ENCODE assay signal across 10 mouse cellular contexts in the genomic region with DNA sequence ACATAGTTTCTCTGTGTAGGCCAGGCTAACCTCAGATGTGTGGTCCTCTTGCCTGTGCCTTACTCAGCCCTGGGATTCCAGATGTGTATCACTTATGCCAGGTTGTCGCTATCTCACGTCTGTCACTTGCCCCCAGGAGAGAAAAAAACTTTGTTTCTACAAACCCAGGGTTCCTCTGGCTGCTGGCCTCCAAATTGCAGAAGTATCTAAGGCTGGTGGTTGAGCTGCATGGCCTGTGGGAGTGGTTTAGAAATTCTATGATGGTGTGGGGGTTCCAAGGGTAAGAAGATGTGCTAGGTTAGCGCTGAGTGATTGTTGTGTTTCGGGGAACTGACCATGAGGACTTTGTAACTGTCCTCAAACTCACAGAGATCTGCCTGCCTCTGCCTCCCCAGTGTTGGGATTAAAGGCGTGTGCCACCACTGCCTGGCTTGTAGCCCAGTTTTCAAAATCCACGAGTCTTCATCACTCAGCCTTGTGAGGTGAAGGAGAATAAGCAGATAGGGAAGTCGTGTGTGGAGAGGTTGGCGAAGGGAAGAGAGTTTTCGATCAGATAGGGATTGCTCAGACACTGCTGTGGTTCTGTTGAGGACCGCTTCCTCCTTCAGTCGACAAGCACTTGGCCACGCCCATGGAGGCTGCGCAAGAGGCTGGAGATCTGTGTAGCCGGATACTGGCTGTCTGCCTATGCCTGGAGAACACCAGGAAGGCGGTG. TPM values are rescaled to one million over a fixed set of nuclear protein-coding genes. Genes with fewer than 3 reads are reported as not detected.
DNase-seq lines count a peak whose midpoint lies in the region.
"Had no signal": no experiment of that assay in that cellular context is flagged by ENCODE, and none has a peak within 500 bp of the region (broad histone marks: within the 10 kb centered on the region; RNA-seq: fewer than 3 reads in every experiment).

No protein-coding gene starts in this region.

- H3K27ac ChIP-seq in heart, embryonic 10.5 days = no peak overlapping the region
- H3K27ac ChIP-seq: forebrain, embryonic 15.5 days had no signal

- no peaks in the 10 kb centered on the region for H3K36me3 ChIP-seq in heart, embryonic 10.5 days
- H3K36me3 ChIP-seq: forebrain, embryonic 15.5 days had no signal

- intact Hi-C loops in heart, postnatal 36 days (cut with DNase I) = loop anchor here (5.0 kb wide), 2 partner anchors 63 to 457 kb away; no protein-coding TSS in a partner anchor

- peaks cover 15% of the 10 kb centered on the region for H3K4me1 ChIP-seq in heart, embryonic 10.5 days

- 78% methylated on average over 15 of the region's 15 CpGs for WGBS in heart, embryonic 10.5 days

- H3K27me3 ChIP-seq in heart, embryonic 10.5 days (ENCODE audit: insufficient read depth, poor library complexity, severe bottlenecking) = no peaks in the 10 kb centered on the region; the same call in 1 of the 2 replicates
- H3K27me3 ChIP-seq: forebrain, embryonic 15.5 days had no signal

- peak; percentile 34 to 62 for DNase-seq in heart, adult 18-20 months
- no peak for DNase-seq in heart, embryonic 10.5 days (ENCODE audit: low spot score)
- peak; percentile 61 for DNase-seq in ES-CJ7 (ENCODE audit: low read depth, low spot score)
- peak; percentile 33 to 35 for DNase-seq in heart, postnatal 36 days
- DNase-seq in lung, postnatal 4 days = peak; percentile 77 to 78
- DNase-seq in left cerebral cortex, adult 9 months (ENCODE audit: low spot score in 2 of 2) = no peak
- no peak for DNase-seq in gastrocnemius, adult 18-20 months (ENCODE audit: low spot score)
- no peak for DNase-seq in yolk sac, embryonic 10.5 days (ENCODE audit: low spot score)
- DNase-seq: adrenal gland, adult 8-10 months had no signal

- no peak overlapping the region for H3K4me3 ChIP-seq in heart, embryonic 10.5 days
- H3K4me3 ChIP-seq: forebrain, embryonic 15.5 days had no signal

- H3K9me3 ChIP-seq in heart, embryonic 10.5 days = peaks cover 3% of the 10 kb centered on the region; the same call in 1 of the 2 replicates

RNA-seq across cellular contexts. Expression of gene Alox5ap, which starts 10.0 kb away (rescaled TPM):
- 10 to 100 TPM; 12.6 TPM for total RNA-seq in heart, adult 18-20 months (2021)
- 4.3 and 4.5 TPM in 2 replicates for polyA plus RNA-seq in heart, embryonic 10.5 days (2016; fragmentation: Nextera tagmentation; extraction: Ambion mirVana)
- 10 to 100 TPM; 13.4 to 26.8 TPM for total RNA-seq in heart, postnatal 36 days (2021)
- 1 to 10 TPM; 5.3 to 6.7 TPM for total RNA-seq in gastrocnemius, adult 18-20 months (2021)

Comparison
In these comparisons a context has a peak if more than half of its experiments do, and no peak if none do; other contexts are left out.
1. DNase-seq: peak in heart, adult 18-20 months (2 of 2), ES-CJ7 (single experiment), heart, postnatal 36 days (2 of 2) and lung, postnatal 4 days (2 of 2); none in heart, embryonic 10.5 days (single experiment), left cerebral cortex, adult 9 months (0 of 2), gastrocnemius, adult 18-20 months (single experiment) and yolk sac, embryonic 10.5 days (single experiment).